Mouse (Mus musculus) E14TG2a.4 (cell line): Measurements from ENCODE around the gene Lrrc58.

Experiments
- CTCF ChIP-seq: conservative IDR thresholded peaks from 2 replicates; pipeline ENCODE4 v1.5.1; 2014; ENCODE audit warnings: low read length
- NANOG ChIP-seq: IDR thresholded peaks from 2 replicates; pipeline ENCODE4 v1.6.1; 2014; ENCODE audit warnings: borderline replicate concordance, low read length, mixed read lengths
- POU5F1 ChIP-seq: IDR thresholded peaks from 2 replicates; pipeline ENCODE4 v1.6.1; 2014; ENCODE audit warnings: low read length, borderline replicate concordance

DNA sequence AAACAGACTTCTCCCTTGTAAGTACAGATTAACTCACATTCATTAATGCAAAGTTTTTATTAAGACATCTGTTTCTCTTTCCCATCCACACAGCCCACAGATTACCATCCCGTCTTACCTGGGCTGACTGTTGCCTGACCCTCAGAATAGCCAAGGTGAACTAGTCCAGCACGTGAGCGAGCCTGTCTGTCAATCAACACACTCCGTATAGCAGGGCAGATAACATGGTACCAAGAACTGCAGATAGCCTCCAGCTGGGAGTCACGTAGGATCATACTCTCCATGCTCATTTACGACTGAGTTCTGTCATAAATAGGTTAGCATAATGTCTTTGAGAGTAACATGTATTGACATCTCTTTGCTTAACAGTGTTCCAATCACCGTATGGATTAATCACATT is 7.2 kb upstream of the Lrrc58 start, which contains the start of gene Gm36028:
- TF ChIP-seq CTCF: no peak
- no peak for TF ChIP-seq NANOG
- TF ChIP-seq POU5F1: no peak
